Mouse (Mus musculus): ENCODE data around the gene Ehd4. TPM values are rescaled to one million over a fixed set of nuclear protein-coding genes. Genes with fewer than 3 reads are reported as not detected.

Ehd4 gene
- polyA plus RNA-seq, 1 experiment from 2014 or later: 27.5 TPM

DNA sequence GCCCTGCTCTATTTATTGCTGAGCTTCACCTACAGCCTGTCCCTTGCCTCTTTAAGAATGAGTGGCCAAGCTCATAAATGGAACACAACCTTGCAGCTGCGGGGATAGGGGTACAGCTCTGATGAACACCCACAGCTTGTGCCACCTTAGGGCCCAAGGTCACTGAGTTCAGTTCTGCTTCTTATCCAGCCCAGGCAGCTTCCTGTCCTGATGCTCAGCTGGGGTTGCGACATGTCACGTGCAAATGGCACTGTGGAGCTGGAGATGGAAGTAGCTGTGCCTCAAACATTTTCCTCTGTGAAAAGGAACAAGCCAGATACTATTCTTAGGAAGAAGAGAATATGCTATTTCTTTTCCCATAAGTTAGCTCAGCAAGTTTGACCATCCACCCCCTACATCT, 54.5 kb downstream of the Ehd4 start:
- no peak for DNase-seq (ENCODE audit: low spot score)
- Histone ChIP-seq H3K27me3 (ENCODE audit: low read depth, poor library complexity, severe bottlenecking) (no peaks in the 10 kb centered on the region), H3K36me3 (0 out of 2 replicates have a peak, but pooled peaks cover 8% of the 10 kb centered on the region), H3K9me3 (replicated peaks) (no peaks in the 10 kb centered on the region), H3K4me3 (no peak overlapping the region), H3K27ac (no peak overlapping the region), H3K4me1 (peaks cover 7% of the 10 kb centered on the region; the same call in 1 of the 2 replicates)
- 89% methylated on average over 3 of the region's 3 CpGs for WGBS

DNA sequence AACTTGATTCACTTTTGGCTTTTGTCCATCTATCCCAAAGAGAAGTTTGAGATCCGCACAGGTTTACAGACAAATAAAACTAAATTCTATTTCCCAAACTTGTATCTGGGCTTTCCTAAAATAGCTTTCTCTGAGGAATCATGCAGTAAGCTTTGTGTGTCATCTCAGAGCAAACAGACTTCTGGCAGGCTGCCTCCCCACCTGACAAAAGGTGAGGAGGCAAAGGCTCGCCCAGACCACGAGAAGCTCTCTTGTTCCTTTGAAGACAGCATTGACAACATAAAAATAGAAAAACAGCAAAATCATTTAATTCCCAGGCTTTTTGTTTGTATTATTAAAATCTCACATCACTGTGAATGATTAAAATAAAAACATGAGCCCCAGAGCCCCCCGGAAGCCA, 55.1 kb downstream of the Ehd4 start:
- H3K27ac ChIP-seq: no peak overlapping the region
- H3K9me3 ChIP-seq (replicated peaks): no peaks in the 10 kb centered on the region

DNA sequence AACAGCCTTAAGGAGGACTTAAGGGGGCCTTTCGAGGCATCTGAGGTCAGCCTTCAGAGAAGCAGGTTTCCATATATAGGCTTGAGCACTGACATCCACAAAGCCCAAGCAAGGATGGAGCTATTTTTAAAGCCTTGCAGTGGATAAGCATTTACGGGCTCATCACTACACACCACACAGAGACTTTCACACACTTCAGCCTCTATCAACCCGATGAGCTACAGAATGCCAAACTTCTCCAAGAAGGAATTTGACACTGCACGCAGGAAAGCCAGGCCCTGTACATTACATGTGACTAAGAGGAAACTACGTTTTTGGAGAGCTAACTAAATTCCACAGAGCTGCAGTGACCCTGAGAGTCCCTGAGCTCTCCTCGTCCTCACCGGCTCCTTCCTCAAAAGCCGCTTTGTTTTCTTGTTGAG, 55.6 kb downstream of the Ehd4 start:
- H3K4me1 ChIP-seq: peaks cover 9% of the 10 kb centered on the region; the same call in 1 of the 2 replicates
- H3K27me3 ChIP-seq (ENCODE audit: low read depth, poor library complexity, severe bottlenecking): no peaks in the 10 kb centered on the region
- no peak for DNase-seq (ENCODE audit: low spot score)
- H3K36me3 ChIP-seq: 0 out of 2 replicates have a peak, but pooled peaks cover 8% of the 10 kb centered on the region
- no peaks in the 10 kb centered on the region for H3K9me3 ChIP-seq (replicated peaks)
- no peak overlapping the region for H3K4me3 ChIP-seq
- no peak overlapping the region for H3K27ac ChIP-seq
- WGBS: 84% methylated on average over 8 of the region's 8 CpGs

More for the DNA sequence above, 55.1 kb downstream of the Ehd4 start:
- Histone ChIP-seq H3K36me3 (0 out of 2 replicates have a peak, but pooled peaks cover 8% of the 10 kb centered on the region), H3K4me3 (no peak overlapping the region), H3K27me3 (ENCODE audit: low read depth, poor library complexity, severe bottlenecking) (no peaks in the 10 kb centered on the region), H3K4me1 (peaks cover 7% of the 10 kb centered on the region; the same call in 1 of the 2 replicates)
- WGBS: 92% methylated on average over 4 of the region's 4 CpGs
- DNase-seq (ENCODE audit: low spot score): no peak

DNA sequence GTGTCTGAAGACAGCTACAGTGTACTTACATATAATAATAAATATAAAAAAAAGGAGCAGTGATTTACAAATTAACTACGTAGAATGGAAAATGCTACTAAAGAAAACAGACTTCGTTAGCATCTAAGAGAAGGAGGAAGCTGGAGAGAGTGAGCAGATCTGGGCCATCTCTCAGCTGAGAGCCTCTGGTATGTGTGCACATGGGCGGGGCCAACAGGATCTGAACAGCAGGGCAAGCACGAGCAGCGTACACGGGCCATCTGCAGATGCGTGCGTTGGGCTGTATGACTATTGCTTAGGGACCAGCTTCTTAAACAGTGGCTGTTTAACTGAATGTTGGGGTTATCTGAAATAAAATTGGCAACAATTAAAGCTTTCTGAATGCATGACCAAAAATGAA, 56.5 kb downstream of the Ehd4 start:
- Histone ChIP-seq H3K27ac (no peak overlapping the region), H3K27me3 (ENCODE audit: low read depth, poor library complexity, severe bottlenecking) (no peaks in the 10 kb centered on the region), H3K4me1 (peaks cover 9% of the 10 kb centered on the region; the same call in 1 of the 2 replicates), H3K36me3 (0 out of 2 replicates have a peak, but pooled peaks cover 8% of the 10 kb centered on the region), H3K4me3 (no peak overlapping the region), H3K9me3 (replicated peaks) (no peaks in the 10 kb centered on the region)
- no peak for DNase-seq (ENCODE audit: low spot score)
- WGBS: 91% methylated on average over 8 of the region's 8 CpGs

DNA sequence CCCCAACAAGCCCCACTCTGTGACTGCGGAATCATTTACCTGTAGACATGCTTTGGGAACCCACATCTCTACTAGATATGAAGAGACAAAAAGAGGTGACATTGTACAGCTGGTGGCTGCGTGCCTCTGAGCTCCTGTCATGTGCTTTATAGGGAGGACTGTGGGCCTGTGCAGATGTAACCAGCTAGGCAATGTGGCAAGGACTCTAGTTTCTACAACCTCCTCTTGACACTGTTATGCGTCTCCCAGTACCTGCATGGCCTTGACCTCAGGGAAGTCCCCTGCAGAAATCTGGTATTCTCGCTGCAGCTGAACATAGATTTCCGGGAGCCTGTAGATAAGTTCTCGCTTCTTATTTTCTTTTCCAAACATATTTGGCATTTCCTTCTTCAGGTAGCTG, 57.7 kb downstream of the Ehd4 start:
- no peaks in the 10 kb centered on the region for H3K9me3 ChIP-seq (replicated peaks)
- no peak overlapping the region for H3K4me3 ChIP-seq
- no peak overlapping the region for H3K27ac ChIP-seq
- H3K4me1 ChIP-seq: 0 out of 2 replicates have a peak, but pooled peaks cover 6% of the 10 kb centered on the region
- 0 out of 2 replicates have a peak, but pooled peaks cover 6% of the 10 kb centered on the region for H3K36me3 ChIP-seq
- WGBS: 95% methylated on average over 6 of the region's 6 CpGs
- H3K27me3 ChIP-seq (ENCODE audit: low read depth, poor library complexity, severe bottlenecking): no peaks in the 10 kb centered on the region
- no peak for DNase-seq (ENCODE audit: low spot score)

DNA sequence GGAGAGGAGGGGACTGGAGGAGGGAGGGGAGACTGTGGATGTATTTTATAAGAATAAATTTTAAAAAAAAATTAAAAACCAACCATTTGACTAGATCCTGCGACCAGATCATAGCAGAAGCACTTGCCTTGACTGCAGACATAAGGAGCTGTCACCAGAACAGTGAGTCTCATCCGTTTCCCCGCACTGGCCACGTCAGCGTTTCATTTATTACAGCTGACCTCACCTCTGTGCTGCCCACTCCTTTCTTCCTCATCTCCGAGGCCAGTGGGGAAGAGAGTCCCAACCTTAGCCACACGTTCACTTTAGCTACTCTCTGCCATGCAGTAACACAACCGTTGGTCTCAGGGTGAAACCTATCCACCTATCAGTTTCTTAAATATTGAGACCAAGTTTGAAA, 58.2 kb downstream of the Ehd4 start:
- Histone ChIP-seq H3K27me3 (ENCODE audit: low read depth, poor library complexity, severe bottlenecking) (no peaks in the 10 kb centered on the region), H3K9me3 (replicated peaks) (no peaks in the 10 kb centered on the region), H3K27ac (no peak overlapping the region), H3K4me3 (no peak overlapping the region), H3K4me1 (peaks cover 8% of the 10 kb centered on the region; the same call in 1 of the 2 replicates), H3K36me3 (0 out of 2 replicates have a peak, but pooled peaks cover 8% of the 10 kb centered on the region)
- DNase-seq (ENCODE audit: low spot score): no peak
- WGBS: 87% methylated on average over 8 of the region's 8 CpGs

DNA sequence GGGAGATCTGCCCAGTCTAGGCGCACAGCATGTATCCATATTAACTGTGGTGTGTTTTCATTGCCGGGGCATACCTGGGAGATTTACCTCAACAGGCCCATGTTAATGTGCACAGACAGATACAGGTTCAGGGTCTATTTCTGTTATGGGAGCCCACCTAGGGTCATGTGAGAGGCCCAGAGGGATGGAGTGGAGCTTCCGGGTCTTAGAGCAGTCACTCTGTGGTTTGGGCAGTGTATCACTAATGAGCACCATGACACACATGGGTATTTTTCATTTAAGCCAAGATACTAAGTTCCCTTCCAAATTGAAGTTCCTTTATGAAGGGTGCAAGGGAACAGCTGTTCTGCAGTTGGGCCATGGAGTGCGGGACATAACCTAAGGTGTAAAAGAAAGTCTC, 59.2 kb downstream of the Ehd4 start:
- DNase-seq (ENCODE audit: low spot score): no peak
- peaks cover 12% of the 10 kb centered on the region; the same call in 1 of the 2 replicates for H3K4me1 ChIP-seq
- no peak overlapping the region for H3K4me3 ChIP-seq
- peaks cover 10% of the 10 kb centered on the region; the same call in 1 of the 2 replicates for H3K36me3 ChIP-seq
- no peaks in the 10 kb centered on the region for H3K9me3 ChIP-seq (replicated peaks)
- no peaks in the 10 kb centered on the region for H3K27me3 ChIP-seq (ENCODE audit: low read depth, poor library complexity, severe bottlenecking)
- no peak overlapping the region for H3K27ac ChIP-seq
- WGBS: 97% methylated on average over 4 of the region's 4 CpGs

DNA sequence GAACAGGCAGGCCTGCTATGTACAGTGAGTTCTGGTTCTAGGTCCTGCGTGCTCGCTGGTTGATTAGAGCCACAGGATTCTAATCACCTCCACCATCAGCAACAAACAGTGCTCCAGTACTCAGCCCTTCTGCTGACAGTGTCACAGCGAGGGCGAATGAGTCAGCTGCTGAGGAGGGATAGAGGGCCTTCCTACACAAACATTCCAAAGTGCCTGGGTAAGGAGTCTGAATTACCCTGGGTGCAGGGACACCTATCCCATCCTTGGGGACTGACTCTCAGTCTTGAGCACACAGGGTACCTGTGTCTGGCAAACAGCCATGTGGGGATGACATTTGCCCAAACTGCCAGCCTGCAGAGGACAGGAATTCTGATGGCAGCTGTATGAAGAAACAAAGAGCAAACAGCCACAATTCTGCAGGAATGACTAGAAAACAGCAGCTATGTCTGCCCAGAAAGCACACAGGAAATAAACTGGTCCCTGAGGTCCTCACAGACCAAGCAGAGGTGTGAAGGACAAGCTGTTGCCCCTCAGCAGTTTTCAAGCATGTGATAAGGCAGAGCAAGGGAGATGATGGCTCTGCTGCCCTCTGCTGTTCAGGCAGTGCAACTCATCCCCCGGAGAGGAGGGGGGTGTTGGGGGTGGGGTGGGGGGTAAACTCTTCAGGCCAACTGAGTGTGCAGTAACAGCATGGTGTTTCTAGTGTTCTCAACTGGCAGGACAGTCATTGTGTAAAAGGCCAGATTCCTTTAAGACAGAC, 60.6 kb downstream of the Ehd4 start:
- WGBS: 74% methylated on average over 5 of the region's 5 CpGs
- Histone ChIP-seq H3K4me1 (peaks cover 12% of the 10 kb centered on the region; the same call in 1 of the 2 replicates), H3K36me3 (peaks cover 7% of the 10 kb centered on the region; the same call in 1 of the 2 replicates), H3K27me3 (ENCODE audit: low read depth, poor library complexity, severe bottlenecking) (no peaks in the 10 kb centered on the region), H3K9me3 (replicated peaks) (no peaks in the 10 kb centered on the region), H3K4me3 (no peak overlapping the region), H3K27ac (no peak overlapping the region)
- DNase-seq (ENCODE audit: low spot score): peak; percentile 69

DNA sequence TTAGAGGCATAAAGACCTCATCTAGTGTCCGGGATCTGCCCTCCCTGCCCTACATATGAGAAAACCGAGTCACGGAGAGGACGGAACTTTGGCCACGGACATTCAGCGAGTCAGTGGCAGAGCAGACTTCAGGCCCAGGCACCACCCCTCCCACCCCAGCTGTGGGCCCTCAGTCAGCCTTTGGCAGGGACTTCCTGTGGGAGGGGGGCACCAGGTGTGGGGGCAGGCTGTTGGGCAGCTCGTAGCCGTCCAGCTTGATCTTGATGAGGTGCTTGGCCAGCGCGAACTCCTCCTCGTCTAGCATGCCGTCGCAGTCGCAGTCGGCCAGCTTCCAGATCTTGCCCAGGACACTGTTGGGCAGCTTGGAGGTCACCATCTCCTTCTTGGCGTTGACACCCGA, 63.4 kb downstream of the Ehd4 start:
- H3K27me3 ChIP-seq (ENCODE audit: low read depth, poor library complexity, severe bottlenecking): no peaks in the 10 kb centered on the region
- H3K9me3 ChIP-seq (replicated peaks): no peaks in the 10 kb centered on the region
- 92% methylated on average over 17 of the region's 17 CpGs for WGBS
- DNase-seq (ENCODE audit: low spot score): no peak
- H3K36me3 ChIP-seq: peaks cover 7% of the 10 kb centered on the region; the same call in 1 of the 2 replicates
- H3K27ac ChIP-seq: no peak overlapping the region
- H3K4me1 ChIP-seq: peaks cover 12% of the 10 kb centered on the region; the same call in 1 of the 2 replicates
- no peak overlapping the region for H3K4me3 ChIP-seq

DNA sequence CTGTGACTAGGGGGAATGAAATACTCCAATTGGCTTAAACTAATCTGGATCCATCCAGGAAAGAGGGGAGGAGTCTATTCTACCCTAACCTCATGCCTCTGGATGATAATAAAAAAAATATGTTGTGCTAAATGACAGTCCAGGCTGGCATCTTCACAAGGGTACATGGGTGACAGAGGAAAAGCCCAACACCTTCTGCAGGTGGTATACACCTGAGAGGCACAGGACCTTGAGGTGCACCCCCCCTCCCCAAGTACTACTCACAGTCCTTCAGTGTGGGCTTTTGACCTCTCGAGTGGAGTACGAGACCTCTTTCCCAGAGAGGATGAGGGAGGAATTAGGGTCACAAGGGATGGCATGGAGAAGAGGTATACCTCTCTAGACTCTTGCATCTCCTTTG, 66.5 kb downstream of the Ehd4 start:
- WGBS: 86% methylated on average over 2 of the region's 2 CpGs

DNA sequence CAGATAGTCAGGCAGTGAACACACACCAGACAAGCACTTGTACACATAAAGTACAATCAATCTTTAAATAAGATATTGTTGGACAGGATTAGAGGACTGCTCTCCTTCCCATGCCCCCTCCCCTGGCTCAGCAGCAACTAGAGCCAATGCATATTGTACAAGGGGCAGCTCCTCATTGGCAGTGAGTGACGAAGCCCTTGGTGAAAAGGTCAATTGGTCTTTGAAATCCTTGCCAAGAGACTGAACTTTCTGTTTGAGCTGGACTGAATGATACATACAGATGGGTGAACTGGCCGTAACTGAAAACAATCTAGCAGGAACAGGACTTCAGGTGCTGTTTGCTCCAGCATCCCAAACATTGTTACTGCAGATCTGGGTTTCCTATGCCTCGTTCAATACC, 67.0 kb downstream of the Ehd4 start:
- no peaks in the 10 kb centered on the region for H3K27me3 ChIP-seq (ENCODE audit: low read depth, poor library complexity, severe bottlenecking)
- no peak for DNase-seq (ENCODE audit: low spot score)
- H3K4me3 ChIP-seq: no peak overlapping the region
- no peaks in the 10 kb centered on the region for H3K9me3 ChIP-seq (replicated peaks)
- WGBS: 89% methylated on average over 3 of the region's 3 CpGs
- peaks cover 7% of the 10 kb centered on the region; the same call in 1 of the 2 replicates for H3K36me3 ChIP-seq
- H3K27ac ChIP-seq: no peak overlapping the region
- peaks cover 6% of the 10 kb centered on the region; the same call in 1 of the 2 replicates for H3K4me1 ChIP-seq

More for the DNA sequence above, 66.5 kb downstream of the Ehd4 start:
- H3K4me1 ChIP-seq: peaks cover 6% of the 10 kb centered on the region; the same call in 1 of the 2 replicates
- DNase-seq (ENCODE audit: low spot score): no peak
- H3K36me3 ChIP-seq: peaks cover 7% of the 10 kb centered on the region; the same call in 1 of the 2 replicates
- H3K27me3 ChIP-seq (ENCODE audit: low read depth, poor library complexity, severe bottlenecking): no peaks in the 10 kb centered on the region
- no peaks in the 10 kb centered on the region for H3K9me3 ChIP-seq (replicated peaks)
- no peak overlapping the region for H3K4me3 ChIP-seq
- no peak overlapping the region for H3K27ac ChIP-seq

DNA sequence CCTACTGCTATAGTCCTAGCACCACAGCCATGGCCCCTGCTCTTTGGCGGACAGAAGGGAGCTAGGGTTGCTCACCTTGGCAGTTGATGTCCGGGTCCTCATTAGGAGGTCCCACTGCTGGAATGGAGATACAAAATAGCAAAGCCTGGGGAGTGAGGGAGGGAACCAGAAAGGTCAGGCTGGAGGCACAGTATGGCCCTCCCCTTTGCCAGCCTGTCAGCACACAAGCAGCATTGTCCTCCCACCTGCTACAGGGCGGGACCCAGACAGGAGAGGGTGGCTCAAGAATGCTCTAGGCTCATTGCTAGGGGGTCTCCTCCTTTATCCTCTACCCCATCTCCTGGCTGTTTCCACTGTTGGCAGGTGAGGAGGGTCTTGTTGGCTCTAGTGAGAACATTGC, 68.4 kb downstream of the Ehd4 start:
- Histone ChIP-seq H3K9me3 (replicated peaks) (no peaks in the 10 kb centered on the region), H3K36me3 (peaks cover 2% of the 10 kb centered on the region; the same call in 1 of the 2 replicates), H3K27ac (no peak overlapping the region), H3K4me1 (peaks cover 2% of the 10 kb centered on the region; the same call in 1 of the 2 replicates), H3K4me3 (no peak overlapping the region), H3K27me3 (ENCODE audit: low read depth, poor library complexity, severe bottlenecking) (no peaks in the 10 kb centered on the region)
- 87% methylated on average over 3 of the region's 3 CpGs for WGBS
- DNase-seq (ENCODE audit: low spot score): no peak
